Mouse (Mus musculus): Measurements from ENCODE around the gene Mgat2.
A peak's percentile ranks its signal among the peaks of the same experiment; 100 is the strongest.

Gene Mgat2

GRCm38 (mm10) chr12:69181800-69182199 lies 2.2 kb upstream of the Mgat2 start:
- DNase-seq, result no peak

- peak; percentile 63 for DNase-seq
These were observed 662 bp downstream of the Mgat2 start for GRCm38 (mm10) chr12:69184342-69185295.

- no peak for DNase-seq
These were observed 1.4 kb downstream of the Mgat2 start for GRCm38 (mm10) chr12:69185371-69185770.

GRCm38 (mm10) chr12:69186811-69187471 lies 3.0 kb downstream of the Mgat2 start:
- no peak for DNase-seq

- DNase-seq, result no peak
These were observed 6.1 kb downstream of the Mgat2 start for GRCm38 (mm10) chr12:69190074-69190473.

- DNase-seq, result no peak
These were observed 6.6 kb downstream of the Mgat2 start for GRCm38 (mm10) chr12:69190522-69190921.

GRCm38 (mm10) chr12:69191396-69191795 lies 7.4 kb downstream of the Mgat2 start:
- DNase-seq, result no peak

GRCm38 (mm10) chr12:69192637-69193036 lies 8.7 kb downstream of the Mgat2 start:
- DNase-seq, result no peak

GRCm38 (mm10) chr12:69196444-69197377 lies 12.8 kb downstream of the Mgat2 start, which contains the start of gene Gm49383:
Gm49383 (minus strand) TSS chr12:69197104.
- DNase-seq, result peak; percentile 78

GRCm38 (mm10) chr12:69197378-69198163 lies 13.6 kb downstream of the Mgat2 start:
- DNase-seq, result peak; percentile 30

- DNase-seq, result peak; percentile 52
These were observed 14.2 kb downstream of the Mgat2 start, which contains the start of gene Dnaaf2 for GRCm38 (mm10) chr12:69198164-69198535. Dnaaf2 (minus strand) TSS chr12:69198429.

GRCm38 (mm10) chr12:69198985-69199384 lies 15.0 kb downstream of the Mgat2 start:
- DNase-seq, result no peak

- no peak for DNase-seq
These were observed 20.3 kb downstream of the Mgat2 start, which contains the start of gene Gm49384 for GRCm38 (mm10) chr12:69204052-69204833. Gm49384 (minus strand) TSS chr12:69204267.

- no peak for DNase-seq
These were observed 23.4 kb downstream of the Mgat2 start for GRCm38 (mm10) chr12:69207396-69207795.

GRCm38 (mm10) chr12:69207926-69208325 lies 24.0 kb downstream of the Mgat2 start:
- no peak for DNase-seq

GRCm38 (mm10) chr12:69208520-69208919 lies 24.6 kb downstream of the Mgat2 start:
- DNase-seq, result no peak

GRCm38 (mm10) chr12:69210056-69210979 lies 26.4 kb downstream of the Mgat2 start:
- DNase-seq, result no peak

- no peak for DNase-seq
These were observed 27.1 kb downstream of the Mgat2 start for GRCm38 (mm10) chr12:69211057-69211456.

- no peak for DNase-seq
These were observed 29.3 kb downstream of the Mgat2 start for GRCm38 (mm10) chr12:69213186-69213777.
